Mouse (Mus musculus): ENCODE results near the gene Zfhx3. TPM values are rescaled to one million over a fixed set of nuclear protein-coding genes. Genes with fewer than 3 reads are reported as not detected.

The Zfhx3 gene
- polyA plus RNA-seq, 1 experiment from 2014 or later, result 22.4 TPM

DNA sequence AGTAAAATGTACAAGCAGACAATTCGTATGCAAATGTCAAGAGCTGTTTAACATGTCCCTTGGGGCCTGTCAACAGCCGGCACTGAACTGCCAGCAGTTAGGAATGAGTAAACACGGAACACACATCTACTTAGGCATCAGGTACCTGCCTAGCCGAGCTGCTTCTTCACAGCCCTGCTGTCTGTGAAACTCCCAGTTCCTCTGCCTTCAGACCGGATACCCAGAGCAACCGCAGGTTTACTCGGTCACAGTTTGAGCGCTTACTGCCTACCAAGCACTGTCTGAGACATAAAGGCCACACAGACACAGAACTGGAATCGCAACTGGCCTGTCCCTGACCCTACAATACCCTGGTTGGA, 652.6 kb downstream of the Zfhx3 start:
- Histone ChIP-seq H3K27ac (no peak overlapping the region), H3K36me3 (ENCODE audit: poor library complexity, severe bottlenecking) (no peaks in the 10 kb centered on the region), H3K27me3 (no peaks in the 10 kb centered on the region), H3K4me2 (no peak overlapping the region), H3K4me1 (peaks cover 16% of the 10 kb centered on the region), H3K4me3 (no peak overlapping the region), H3K9me3 (replicated peaks) (no peaks in the 10 kb centered on the region), H3K9ac (no peak overlapping the region)
- WGBS, result 63% methylated on average over 9 of the region's 9 CpGs
- ATAC-seq, result no peak

DNA sequence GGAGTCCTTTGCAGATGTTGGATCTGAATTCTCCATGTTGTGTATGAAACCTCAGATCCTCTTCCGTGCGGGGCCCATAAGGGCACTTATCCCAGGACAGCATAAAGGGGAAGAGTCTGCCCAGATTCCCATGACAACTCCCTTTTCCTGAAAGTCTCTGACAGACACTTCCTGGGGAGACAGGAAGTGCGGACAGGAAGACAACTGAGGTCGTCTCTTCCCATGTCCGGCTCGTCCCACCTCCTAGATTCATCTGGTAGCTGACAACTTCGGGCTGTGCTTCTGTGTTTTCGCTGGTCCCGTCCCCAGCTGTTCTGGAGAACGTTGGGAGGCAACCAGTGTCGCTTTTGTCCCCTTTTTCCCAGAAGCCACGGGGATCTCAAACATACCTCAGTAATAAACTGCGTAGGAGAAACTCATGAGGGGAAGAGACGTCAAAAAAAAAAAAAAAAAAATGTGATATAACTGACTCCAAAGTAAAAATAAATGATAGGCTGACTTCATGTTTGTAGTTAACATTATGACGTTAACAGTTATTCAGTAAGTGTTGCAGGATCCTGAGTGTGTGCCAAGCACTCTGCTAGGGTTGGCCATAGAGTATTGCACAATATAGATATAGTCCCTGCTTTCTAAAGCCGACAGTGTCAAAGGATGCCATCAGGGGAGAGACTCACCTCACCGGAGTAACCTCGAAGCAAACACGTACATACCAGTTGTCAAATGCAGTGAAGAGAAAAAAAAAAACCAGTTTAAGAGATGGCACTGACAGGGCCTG, 653.5 kb downstream of the Zfhx3 start:
- Histone ChIP-seq H3K36me3 (ENCODE audit: poor library complexity, severe bottlenecking) (no peaks in the 10 kb centered on the region), H3K4me3 (no peak overlapping the region), H3K27ac (no peak overlapping the region), H3K4me2 (no peak overlapping the region), H3K4me1 (peaks cover 16% of the 10 kb centered on the region), H3K9me3 (replicated peaks) (no peaks in the 10 kb centered on the region), H3K9ac (no peak overlapping the region), H3K27me3 (no peaks in the 10 kb centered on the region)
- 91% methylated on average over 19 of the region's 19 CpGs for WGBS
- no peak for ATAC-seq

DNA sequence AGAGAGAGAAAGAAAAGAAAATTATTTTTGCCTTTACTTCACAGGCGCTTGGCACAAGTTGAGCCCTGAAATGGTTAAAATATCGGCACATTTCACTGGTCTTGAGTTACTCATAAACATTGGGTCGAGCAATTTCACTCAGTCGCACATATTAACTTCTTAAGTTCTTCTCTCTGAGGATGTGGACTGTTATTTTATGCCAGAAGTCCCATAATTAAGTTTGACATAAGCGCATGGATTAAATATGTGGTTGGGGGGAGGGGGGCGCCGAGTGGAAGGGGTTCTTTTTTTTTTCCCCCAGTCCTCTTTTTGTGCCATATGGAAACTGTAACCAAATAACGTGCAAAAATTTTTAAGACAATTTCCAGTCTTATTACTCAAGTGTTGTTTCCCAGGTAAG, 656.6 kb downstream of the Zfhx3 start:
- Histone ChIP-seq H3K27ac (no peak overlapping the region), H3K27me3 (no peaks in the 10 kb centered on the region), H3K4me2 (no peak overlapping the region), H3K9me3 (replicated peaks) (no peaks in the 10 kb centered on the region), H3K4me3 (no peak overlapping the region), H3K36me3 (ENCODE audit: poor library complexity, severe bottlenecking) (no peaks in the 10 kb centered on the region), H3K9ac (no peak overlapping the region), H3K4me1 (peaks cover 12% of the 10 kb centered on the region)
- no peak for ATAC-seq
- WGBS, result 86% methylated on average over 8 of the region's 8 CpGs

DNA sequence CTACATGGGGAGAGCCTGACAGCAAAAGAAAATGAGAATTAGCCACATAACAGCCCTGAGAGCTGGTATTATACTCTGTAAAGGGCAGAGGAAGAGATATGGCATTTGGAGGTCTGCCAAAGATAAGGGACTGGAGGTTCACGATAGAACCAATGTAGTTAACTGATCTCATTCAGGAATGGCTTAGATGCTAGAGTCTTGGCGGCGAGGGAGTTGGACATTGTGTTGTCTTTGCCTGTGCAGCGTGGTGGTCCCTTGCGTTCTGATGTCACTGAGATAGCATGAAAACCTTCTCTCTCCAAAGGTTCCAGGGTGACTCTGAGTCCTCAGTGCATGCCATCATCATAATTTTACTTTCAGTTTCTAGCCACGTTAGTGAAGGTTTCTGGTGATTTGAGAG, 657.1 kb downstream of the Zfhx3 start:
- Histone ChIP-seq H3K4me1 (peaks cover 7% of the 10 kb centered on the region), H3K27me3 (no peaks in the 10 kb centered on the region), H3K9me3 (replicated peaks) (no peaks in the 10 kb centered on the region), H3K36me3 (ENCODE audit: poor library complexity, severe bottlenecking) (no peaks in the 10 kb centered on the region), H3K4me2 (no peak overlapping the region), H3K9ac (no peak overlapping the region), H3K4me3 (no peak overlapping the region), H3K27ac (no peak overlapping the region)
- 87% methylated on average over 6 of the region's 6 CpGs for WGBS
- no peak for ATAC-seq

DNA sequence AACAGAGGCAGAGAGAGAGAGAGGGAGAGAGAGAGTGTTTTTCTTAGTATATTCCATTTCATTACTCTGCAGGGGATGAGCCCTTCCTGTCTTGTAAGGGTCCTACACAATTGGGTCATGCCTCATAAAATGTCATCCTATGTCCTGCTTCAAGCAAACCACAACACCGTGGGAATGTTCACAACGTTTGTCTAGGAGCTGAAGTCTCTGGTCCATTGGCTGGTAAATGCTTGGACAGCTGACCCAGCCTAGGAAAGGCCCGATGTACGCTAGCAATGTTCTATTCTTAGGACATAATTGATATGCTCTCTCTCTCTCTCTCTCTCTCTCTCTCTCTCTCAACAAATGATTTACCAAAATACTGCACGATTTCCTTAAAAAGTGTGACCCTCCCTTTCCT, 666.2 kb downstream of the Zfhx3 start:
- Histone ChIP-seq H3K4me2 (no peak overlapping the region), H3K4me3 (no peak overlapping the region), H3K27me3 (no peaks in the 10 kb centered on the region), H3K9ac (no peak overlapping the region), H3K27ac (no peak overlapping the region), H3K4me1 (peaks cover 5% of the 10 kb centered on the region; the same call in 1 of the 2 replicates), H3K9me3 (replicated peaks) (no peaks in the 10 kb centered on the region), H3K36me3 (ENCODE audit: poor library complexity, severe bottlenecking) (no peaks in the 10 kb centered on the region)
- WGBS, result 88% methylated on average over 5 of the region's 5 CpGs
- no peak for ATAC-seq

DNA sequence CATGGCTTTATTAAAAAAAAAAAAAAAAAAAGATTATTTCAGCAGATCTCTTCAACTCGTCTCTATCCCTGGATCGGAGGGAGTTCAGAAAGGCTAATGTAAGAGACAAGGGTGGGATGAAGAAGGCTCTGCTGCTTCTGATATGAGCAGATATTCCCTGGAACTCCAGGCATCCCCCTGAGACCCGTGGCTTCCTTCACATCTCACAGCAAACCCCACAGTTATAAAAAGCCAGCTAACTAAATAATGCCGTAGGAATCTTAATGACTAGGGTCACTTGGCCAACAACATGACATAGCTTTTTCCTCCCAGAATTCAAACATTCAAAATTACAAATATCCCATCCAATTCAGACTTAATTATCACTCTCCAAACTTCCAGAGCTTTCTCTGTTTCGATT, 666.7 kb downstream of the Zfhx3 start:
- Histone ChIP-seq H3K9me3 (replicated peaks) (no peaks in the 10 kb centered on the region), H3K9ac (no peak overlapping the region), H3K27me3 (no peaks in the 10 kb centered on the region), H3K27ac (no peak overlapping the region), H3K36me3 (ENCODE audit: poor library complexity, severe bottlenecking) (no peaks in the 10 kb centered on the region), H3K4me2 (no peak overlapping the region), H3K4me3 (no peak overlapping the region), H3K4me1 (peaks cover 5% of the 10 kb centered on the region; the same call in 1 of the 2 replicates)
- WGBS, result 77% methylated on average over 5 of the region's 5 CpGs
- no peak for ATAC-seq

DNA sequence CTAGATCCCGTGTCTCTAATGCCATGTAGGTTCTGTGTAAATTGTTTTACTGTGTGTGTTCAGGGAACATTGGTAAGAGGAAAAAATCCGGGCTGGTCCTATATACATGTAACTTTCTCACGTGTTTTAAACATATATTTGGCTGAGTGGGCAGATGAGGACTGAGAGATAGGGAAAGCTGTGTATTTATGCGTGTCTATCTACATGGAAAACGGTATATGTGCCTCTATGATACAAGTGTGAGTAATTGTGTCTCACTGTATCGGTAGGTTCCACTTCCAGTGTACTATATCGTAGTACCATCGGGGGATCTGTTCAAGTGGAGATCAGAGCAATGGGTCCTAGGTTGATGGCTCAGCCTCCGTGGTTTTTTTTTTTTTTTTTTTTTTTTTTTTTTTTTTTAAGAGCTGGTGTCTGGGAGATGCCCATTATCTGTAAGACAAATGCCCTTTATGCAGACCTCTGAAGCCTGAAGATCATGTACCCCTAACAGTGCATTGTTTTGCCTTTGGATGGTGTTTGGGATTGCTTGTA, 668.8 kb downstream of the Zfhx3 start:
- Histone ChIP-seq H3K9me3 (replicated peaks) (no peaks in the 10 kb centered on the region), H3K4me2 (no peak overlapping the region), H3K4me3 (no peak overlapping the region), H3K4me1 (peaks cover 5% of the 10 kb centered on the region; the same call in 1 of the 2 replicates), H3K27ac (no peak overlapping the region), H3K36me3 (ENCODE audit: poor library complexity, severe bottlenecking) (no peaks in the 10 kb centered on the region), H3K9ac (no peak overlapping the region), H3K27me3 (no peaks in the 10 kb centered on the region)
- no peak for ATAC-seq
- WGBS, result 87% methylated on average over 9 of the region's 9 CpGs

DNA sequence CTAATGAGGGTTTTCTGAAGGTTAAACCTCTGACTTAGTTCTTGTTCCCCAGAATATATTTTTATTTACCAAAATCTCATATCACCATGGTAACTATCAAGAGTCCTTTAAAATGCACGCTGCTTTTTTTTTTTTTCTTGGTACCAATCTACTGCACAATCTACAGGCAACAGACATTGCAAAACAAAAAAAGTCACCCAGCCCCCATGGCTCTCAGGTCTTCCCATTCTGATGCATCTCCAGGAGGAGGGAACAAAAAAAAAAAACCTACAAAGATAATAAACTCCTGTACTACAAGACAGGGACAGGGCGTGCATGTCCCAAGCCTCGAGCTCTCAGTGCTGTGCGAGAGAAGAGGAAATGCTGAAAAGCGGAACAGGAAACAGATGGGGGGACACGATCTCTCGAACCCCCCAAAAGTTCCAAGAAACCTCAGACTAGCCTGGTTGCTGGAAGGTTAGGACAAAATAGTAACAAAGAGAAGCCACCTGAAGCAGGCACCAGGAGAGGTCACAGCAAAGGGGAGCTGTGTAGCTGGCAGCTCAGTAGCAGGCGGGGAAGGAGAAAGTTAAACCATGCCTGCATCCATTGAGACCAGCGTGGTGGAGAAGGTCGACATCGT, 669.5 kb downstream of the Zfhx3 start:
- Histone ChIP-seq H3K4me3 (no peak overlapping the region), H3K4me2 (no peak overlapping the region), H3K9ac (no peak overlapping the region), H3K36me3 (ENCODE audit: poor library complexity, severe bottlenecking) (no peaks in the 10 kb centered on the region), H3K27me3 (no peaks in the 10 kb centered on the region), H3K4me1 (peaks cover 5% of the 10 kb centered on the region; the same call in 1 of the 2 replicates), H3K9me3 (replicated peaks) (no peaks in the 10 kb centered on the region), H3K27ac (no peak overlapping the region)
- WGBS, result 73% methylated on average over 11 of the region's 11 CpGs
- ATAC-seq, result no peak

DNA sequence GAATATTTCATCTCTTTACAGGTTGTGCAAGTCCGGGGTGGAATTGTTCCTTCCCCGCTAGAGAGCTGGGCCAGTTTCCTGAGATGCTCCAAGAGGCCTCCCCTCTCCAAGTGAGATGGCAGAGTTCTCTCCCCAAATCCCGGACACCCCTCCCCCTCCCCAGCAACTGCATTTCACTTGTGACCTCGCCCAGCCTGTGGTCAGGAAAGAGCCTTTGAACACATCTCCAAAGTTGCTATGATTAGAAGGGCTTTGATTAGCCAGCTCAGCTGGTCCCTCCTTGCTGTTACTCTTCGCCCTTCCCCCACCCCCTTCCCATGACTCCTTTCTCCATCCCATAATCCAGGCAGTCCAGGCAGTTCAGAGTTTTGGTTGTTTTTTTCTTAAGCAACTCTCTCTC, 670.4 kb downstream of the Zfhx3 start:
- ATAC-seq, result no peak
- Histone ChIP-seq H3K4me3 (no peak overlapping the region), H3K9me3 (replicated peaks) (no peaks in the 10 kb centered on the region), H3K27me3 (no peaks in the 10 kb centered on the region), H3K27ac (no peak overlapping the region), H3K9ac (no peak overlapping the region), H3K36me3 (ENCODE audit: poor library complexity, severe bottlenecking) (no peaks in the 10 kb centered on the region), H3K4me2 (no peak overlapping the region), H3K4me1 (peaks cover 5% of the 10 kb centered on the region; the same call in 1 of the 2 replicates)
- WGBS, result 23% methylated on average over 5 of the region's 5 CpGs

DNA sequence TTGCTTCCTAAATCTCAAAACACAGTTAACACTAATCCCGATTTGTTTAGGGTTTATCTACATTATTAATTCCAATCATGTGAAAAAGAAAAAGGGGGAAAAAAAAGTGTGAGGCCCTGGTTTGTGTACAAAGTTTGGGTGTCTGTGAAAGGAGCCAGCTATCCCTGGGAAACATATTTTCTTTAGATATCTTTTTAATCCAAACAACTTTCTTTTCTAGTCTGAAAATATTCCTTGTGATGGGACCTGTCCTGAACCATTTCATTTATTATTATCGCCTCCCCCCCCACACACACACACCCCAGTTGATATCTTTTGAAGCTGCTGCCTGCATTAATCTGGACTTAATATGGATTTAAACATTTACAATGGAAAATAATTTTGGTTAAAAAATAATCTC, 670.8 kb downstream of the Zfhx3 start:
- ATAC-seq, result no peak
- WGBS, result 59% methylated on average over 2 of the region's 2 CpGs
- H3K4me2 ChIP-seq, result no peak overlapping the region

DNA sequence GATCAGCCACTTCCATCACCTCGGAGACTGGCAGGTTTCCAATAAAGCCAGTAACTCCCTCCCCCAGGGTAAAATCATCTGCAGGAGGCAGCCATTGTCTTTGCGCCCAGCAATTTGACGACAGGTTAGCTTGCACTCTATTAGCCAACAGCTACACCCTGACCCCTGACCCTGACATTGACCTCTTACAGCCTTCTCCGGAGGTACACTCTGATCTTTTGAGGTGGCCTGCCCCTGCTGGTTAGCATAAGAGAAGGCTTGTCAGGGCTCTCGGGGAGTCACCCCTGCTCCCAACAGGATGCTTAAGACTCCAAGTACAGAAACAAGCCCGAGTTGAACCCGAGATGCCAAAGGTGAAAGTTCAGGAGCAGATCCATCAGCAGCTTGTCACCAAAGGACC, 678.9 kb downstream of the Zfhx3 start:
- no peak for ATAC-seq
- Histone ChIP-seq H3K4me3 (no peak overlapping the region), H3K27me3 (no peaks in the 10 kb centered on the region), H3K9me3 (replicated peaks) (no peaks in the 10 kb centered on the region), H3K4me1 (no peaks in the 10 kb centered on the region), H3K36me3 (ENCODE audit: poor library complexity, severe bottlenecking) (no peaks in the 10 kb centered on the region), H3K9ac (no peak overlapping the region), H3K4me2 (no peak overlapping the region), H3K27ac (no peak overlapping the region)
- 32% methylated on average over 7 of the region's 7 CpGs for WGBS

More for the DNA sequence above, 670.8 kb downstream of the Zfhx3 start:
- no peaks in the 10 kb centered on the region for H3K36me3 ChIP-seq (ENCODE audit: poor library complexity, severe bottlenecking)
- no peak overlapping the region for H3K9ac ChIP-seq
- H3K4me1 ChIP-seq, result peaks cover 5% of the 10 kb centered on the region; the same call in 1 of the 2 replicates
- no peaks in the 10 kb centered on the region for H3K9me3 ChIP-seq (replicated peaks)
- no peak overlapping the region for H3K4me3 ChIP-seq
- no peaks in the 10 kb centered on the region for H3K27me3 ChIP-seq
- no peak overlapping the region for H3K27ac ChIP-seq

DNA sequence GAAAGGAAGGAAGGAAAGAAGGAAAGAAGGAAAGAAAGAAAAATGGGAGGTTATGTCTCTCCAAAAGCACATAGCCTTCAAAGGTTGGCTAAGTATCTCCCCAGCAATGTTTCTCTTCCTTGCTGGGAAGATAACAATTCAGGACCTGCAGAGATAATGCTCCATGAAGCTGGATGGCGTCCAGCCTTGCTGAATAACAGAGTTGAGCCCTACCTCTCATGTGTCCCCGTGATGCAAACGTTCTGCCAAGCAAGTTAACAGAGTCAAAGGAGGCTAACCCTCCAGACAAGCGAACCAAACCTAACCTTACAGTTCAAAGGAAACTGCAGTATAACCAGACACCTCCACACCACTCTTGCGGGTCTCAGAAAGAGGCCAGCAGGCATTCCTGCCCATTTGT, 681.2 kb downstream of the Zfhx3 start:
- Histone ChIP-seq H3K4me3 (no peak overlapping the region), H3K9me3 (replicated peaks) (no peaks in the 10 kb centered on the region), H3K27me3 (no peaks in the 10 kb centered on the region), H3K9ac (no peak overlapping the region), H3K27ac (no peak overlapping the region), H3K4me1 (no peaks in the 10 kb centered on the region), H3K4me2 (no peak overlapping the region), H3K36me3 (ENCODE audit: poor library complexity, severe bottlenecking) (no peaks in the 10 kb centered on the region)
- no peak for ATAC-seq
- WGBS, result 67% methylated on average over 5 of the region's 5 CpGs

Measured in forebrain, embryonic 13.5 days (tissue).